Mouse (Mus musculus) heart, adult 8-10 months (tissue): ENCODE measurements at regions not wholly inside any gene's neighbourhood (a gene's known extent, or its start where the extent isn't known, plus 50 kb on each side); places are given as distances from the start of the nearest gene placed in this dataset.
"Not testable (repeated sequence)": the region's sequence is repeated elsewhere in the genome, so short reads cannot be mapped to it uniquely, and the experiment has no call there.

Source experiments
- DNase-seq: peaks from one replicate; pipeline ENCODE4 v3.0.0; 2022; ENCODE audit warnings: low spot score

DNA sequence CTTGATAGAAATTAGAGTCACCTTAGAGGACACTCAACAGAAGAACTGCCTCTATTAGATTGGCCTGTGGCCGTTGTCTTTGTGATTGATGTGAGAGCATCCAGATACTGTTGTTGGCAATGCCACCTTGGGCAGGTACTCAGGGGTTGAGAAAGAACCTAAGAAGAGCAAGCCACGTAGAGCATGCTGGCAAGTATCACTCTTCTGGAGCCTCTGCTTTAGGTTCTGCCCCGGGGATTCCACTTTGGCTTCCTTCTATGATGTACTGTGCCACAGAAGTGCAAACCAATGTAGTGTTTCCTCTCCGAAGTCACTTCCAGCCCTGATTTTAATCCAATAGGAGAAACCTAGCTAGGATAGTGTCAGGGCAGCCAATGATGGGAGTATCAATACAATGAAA lies 98.3 kb upstream of the Fam84a start:
- no peak for DNase-seq

DNA sequence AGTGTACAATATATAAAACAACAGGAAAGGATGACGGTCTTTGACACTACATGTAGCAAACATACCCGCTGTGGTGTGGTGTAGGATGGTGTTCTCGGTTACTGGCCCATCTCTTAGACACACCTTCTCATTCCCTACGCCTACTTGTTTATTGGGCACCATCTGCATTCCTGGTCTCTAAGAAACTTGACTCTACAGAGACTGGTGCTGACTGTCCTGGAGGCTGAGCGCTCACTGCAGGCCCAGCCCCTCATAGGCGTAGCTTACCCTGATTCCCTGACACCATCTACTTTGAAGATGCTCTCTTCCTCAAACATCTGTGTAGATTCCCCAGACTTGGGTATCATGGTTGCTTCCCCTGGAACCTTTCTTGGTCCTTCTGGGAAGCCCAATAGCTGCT lies 90.9 kb upstream of the Fam84a start:
- not testable (repeated sequence) for DNase-seq

DNA sequence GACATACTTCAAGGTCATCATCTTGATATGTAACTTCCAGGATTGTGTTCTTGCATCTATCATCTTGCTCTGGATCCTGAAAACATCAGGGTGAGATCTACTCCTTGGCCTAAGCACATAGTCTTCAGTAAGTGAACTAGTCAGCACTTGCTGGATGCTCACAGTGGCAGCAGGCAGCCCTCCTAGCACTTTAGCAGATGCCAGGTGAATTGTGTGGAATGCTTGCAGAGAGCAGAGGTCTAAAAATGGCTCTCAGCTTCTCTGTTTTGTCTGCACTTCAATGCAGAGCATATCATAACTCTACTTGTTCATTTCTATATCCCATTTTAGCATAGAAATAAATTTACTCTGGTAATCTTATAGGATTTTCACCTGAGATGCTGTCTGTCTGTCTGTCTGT lies 85.8 kb upstream of the Fam84a start:
- no peak for DNase-seq

DNA sequence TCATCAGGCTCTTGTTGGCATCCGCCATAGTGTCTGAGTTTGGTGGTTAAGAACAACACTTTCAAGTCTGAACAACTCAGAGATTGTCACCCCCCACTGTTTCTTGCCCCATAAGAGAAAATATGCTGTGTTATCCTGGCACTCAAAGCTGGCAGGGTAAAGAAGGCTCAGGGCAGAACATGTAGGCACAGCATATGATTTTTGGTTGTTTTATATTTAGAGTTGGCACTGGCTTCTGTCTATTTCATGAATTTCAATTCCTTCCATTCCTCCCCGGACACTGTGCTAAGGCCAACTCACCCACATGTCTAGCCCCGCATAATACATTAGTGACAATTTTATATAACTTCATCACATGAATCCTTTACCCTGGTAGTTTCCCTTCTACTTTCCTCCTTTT lies 83.5 kb upstream of the Fam84a start:
- no peak for DNase-seq

DNA sequence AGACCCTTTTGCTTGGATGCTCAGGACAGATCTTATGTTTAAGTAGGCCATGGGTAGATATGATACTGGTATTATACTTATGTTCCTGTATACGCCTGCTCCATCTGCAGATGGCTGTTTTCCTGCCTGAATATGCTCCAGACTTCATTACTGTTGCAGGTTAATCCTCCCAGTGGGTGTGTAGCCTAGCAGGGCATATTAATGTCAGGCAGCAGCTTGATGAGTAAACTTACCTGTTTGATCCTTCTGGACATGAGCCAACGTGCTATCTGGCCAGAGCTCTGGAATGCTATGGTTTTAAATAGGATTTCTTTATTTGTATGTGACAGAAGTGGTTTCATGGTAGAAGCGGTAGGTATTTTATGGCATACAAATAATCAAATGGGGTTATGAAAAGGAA lies 60.8 kb upstream of the Fam84a start:
- DNase-seq = no peak

DNA sequence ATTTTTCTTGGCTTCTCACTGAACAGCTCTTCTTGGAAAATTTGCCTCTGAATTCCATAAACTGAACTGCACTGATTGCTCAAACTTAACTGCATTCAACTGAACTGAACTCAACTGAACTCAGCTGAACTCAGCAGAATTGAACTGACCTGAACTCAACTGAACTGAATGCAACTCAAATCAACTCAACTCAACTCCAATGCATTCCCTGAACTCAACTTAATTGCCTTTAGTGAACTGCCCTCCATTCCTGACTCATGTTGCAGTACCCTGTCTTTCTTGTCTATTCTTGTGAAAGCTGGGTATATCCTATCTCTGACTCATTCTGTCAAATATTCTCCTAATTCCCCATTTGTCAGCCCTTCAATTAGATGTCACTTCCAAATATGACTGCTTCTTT lies 58.0 kb upstream of the Fam84a start:
- no peak for DNase-seq

GRCm38 (mm10) chr12:14207288-14207687 lies 55.4 kb upstream of the Fam84a start:
- DNase-seq = no peak

DNA sequence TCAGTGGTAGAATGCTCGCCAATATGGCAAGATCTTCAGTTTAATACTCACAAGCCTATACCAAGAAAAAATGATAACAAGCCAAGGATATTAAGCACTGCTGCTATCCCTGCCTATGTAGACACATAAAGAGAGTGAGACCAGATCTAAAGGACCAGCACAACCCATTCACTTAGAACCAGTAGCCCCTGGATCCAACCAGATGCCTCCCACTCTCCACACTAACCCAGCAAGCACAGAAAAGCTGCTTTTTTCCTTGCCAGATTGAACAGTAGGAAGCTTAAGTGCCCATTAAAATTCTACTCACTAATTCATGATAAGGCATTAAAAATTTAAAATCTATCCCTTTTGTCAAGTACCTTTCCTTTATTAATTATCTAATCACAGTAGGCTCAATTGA lies 52.6 kb upstream of the Fam84a start:
- DNase-seq = no peak
